Mouse (Mus musculus) activated CD4-positive, CD25-positive, alpha-beta regulatory T cell, adult 9 weeks (primary cell): ENCODE results near the gene Olfr615. TPM values are rescaled to one million over a fixed set of nuclear protein-coding genes. Genes with fewer than 3 reads are reported as not detected.

Source experiments
- polyA plus RNA-seq: library from polyadenylated mRNA; unstranded; fragments of 100-300 nt; shearing (Covaris generic); gene quantifications from one replicate; pipeline ENCODE4 v1.2.1, GENCODE M21; 2017

The Olfr615 gene
- polyA plus RNA-seq: not detected

DNA sequence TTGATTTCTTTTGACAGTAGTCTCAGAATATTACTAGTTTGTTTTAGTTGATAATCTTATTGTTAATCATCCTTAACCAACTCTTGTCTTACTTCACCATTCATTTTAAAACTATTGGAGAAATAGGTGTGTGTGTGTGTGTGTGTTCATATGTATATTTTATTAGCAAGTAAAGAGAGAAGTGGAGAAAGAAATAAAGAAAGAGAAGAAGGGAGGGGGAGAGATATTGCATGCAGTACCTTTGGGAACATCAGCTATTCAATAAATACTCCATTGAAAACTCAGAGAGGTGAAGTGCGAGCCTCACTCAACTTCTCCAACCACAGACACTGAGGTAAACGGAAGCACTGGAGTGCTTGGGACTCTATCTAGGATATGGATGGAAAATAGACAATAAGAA lies at the start of gene Olfr615:
TSS of gene Olfr615 (plus strand) at position 301 of the 400 bp plus-strand sequence.

GRCm38 (mm10) chr7:103512022-103512421 lies 43.9 kb upstream of the Olfr615 start, which contains the start of gene Olfr610:
TSS of gene Olfr610 (minus strand) at chr7:103512122.

GRCm38 (mm10) chr7:103520746-103521145 lies 35.1 kb upstream of the Olfr615 start, which contains the start of gene Olfr611:
TSS of gene Olfr611 (minus strand) at chr7:103520846.

GRCm38 (mm10) chr7:103542617-103543016 lies 13.3 kb upstream of the Olfr615 start, which contains the start of gene Olfr612:
TSS of gene Olfr612 (minus strand) at chr7:103542717.

DNA sequence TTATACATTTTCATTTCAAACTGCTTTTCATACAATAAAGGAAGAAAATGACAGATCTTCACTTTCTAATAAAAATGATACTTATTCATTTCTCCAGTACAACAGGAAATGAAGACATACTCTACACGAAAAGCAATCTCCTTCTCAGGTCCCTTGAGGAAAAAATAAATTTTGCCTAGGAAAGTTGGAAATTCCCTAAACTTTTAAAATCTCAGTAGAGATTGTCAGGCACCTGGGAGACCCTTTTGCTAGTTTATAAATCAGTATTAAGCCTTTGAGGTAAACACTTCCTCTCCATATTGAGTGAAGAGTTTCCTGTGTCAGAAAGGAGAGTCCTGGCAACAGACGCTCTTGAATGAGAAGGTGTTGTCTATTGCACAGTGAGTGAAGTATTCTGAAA lies 8.1 kb upstream of the Olfr615 start, which contains the start of gene Olfr613:
TSS of gene Olfr613 (plus strand) at position 301 of the 400 bp plus-strand sequence.

DNA sequence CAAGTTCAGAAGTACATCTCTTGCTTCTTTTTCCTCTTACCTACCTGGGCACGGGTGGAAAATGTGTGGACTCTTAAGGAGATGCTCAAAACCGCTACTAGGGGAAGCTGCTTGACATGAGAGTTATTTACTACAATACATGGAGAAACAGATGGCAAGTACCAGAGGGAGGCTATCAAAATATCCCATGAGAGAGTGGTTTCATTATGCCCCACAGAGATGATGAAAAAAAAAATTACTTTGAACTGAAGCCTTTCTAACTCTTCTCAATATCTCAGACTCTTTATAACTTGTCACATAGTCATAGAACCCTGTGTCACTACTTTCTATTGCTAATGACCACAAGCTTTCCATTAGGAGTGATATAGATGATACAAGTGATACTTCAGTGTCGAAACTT lies 13.2 kb downstream of the Olfr615 start, which contains the start of gene Olfr616:
TSS of gene Olfr616 (minus strand) at position 101 of the 400 bp plus-strand sequence.

GRCm38 (mm10) chr7:103572761-103573160 lies 16.9 kb downstream of the Olfr615 start, which contains the start of gene Olfr617:
TSS of gene Olfr617 (plus strand) at chr7:103573061.

GRCm38 (mm10) chr7:103589803-103590202 lies 33.9 kb downstream of the Olfr615 start, which contains the start of gene Olfr618:
TSS of gene Olfr618 (plus strand) at chr7:103590103.

DNA sequence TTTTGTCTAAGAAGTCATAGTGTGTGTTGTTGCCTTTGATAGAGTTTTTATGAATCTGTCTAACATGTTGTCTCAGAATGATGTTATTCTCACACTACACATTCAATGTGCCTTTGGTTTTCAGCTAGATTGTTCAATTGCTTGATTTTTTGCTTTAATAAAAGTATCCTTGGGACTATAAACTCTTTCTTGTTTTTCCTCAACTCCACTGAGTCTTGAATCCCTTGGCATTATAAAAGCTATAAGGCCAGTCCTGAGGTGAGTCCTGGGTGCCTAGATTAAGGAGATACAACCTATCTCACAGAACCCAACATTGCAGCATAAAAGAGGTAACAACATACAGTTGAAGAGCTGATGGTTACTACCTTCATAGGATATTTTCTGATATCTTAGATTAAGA lies 44.4 kb downstream of the Olfr615 start, which contains the start of gene Olfr619:
TSS of gene Olfr619 (plus strand) at position 301 of the 400 bp plus-strand sequence.

GRCm38 (mm10) chr7:103612434-103612833 lies 56.6 kb downstream of the Olfr615 start, which contains the start of gene Olfr620:
TSS of gene Olfr620 (minus strand) at chr7:103612534.

Other genes starting within 250 kb of the Olfr615 start
- not detected for gene Olfr597, start 239.8 kb upstream of the Olfr615 start, polyA plus RNA-seq
- gene Olfr598, start 232.5 kb upstream of the Olfr615 start, polyA plus RNA-seq: not detected
- gene Olfr599, start 220.2 kb upstream of the Olfr615 start, polyA plus RNA-seq: not detected
- not detected for gene Olfr600, start 206.4 kb upstream of the Olfr615 start, polyA plus RNA-seq
- gene Olfr601, start 193.4 kb upstream of the Olfr615 start, polyA plus RNA-seq: not detected
- not detected for gene Olfr603, start 169.9 kb upstream of the Olfr615 start, polyA plus RNA-seq
- gene Usp17lc, start 141.0 kb upstream of the Olfr615 start, polyA plus RNA-seq: not detected
- gene Olfr605, start 110.6 kb upstream of the Olfr615 start, polyA plus RNA-seq: not detected
- gene Olfr606, start 107.0 kb upstream of the Olfr615 start, polyA plus RNA-seq: not detected
- 0.13 TPM for gene Olfr607, start 91.9 kb upstream of the Olfr615 start, polyA plus RNA-seq
- gene Olfr608, start 86.2 kb upstream of the Olfr615 start, polyA plus RNA-seq: not detected
- not detected for gene Olfr609, start 58.0 kb upstream of the Olfr615 start, polyA plus RNA-seq
- not detected for gene Olfr610, start 44.0 kb upstream of the Olfr615 start, polyA plus RNA-seq
- not detected for gene Olfr611, start 35.2 kb upstream of the Olfr615 start, polyA plus RNA-seq
- gene Olfr612, start 13.4 kb upstream of the Olfr615 start, polyA plus RNA-seq: not detected
- 0.05 TPM for gene Olfr613, start 8.0 kb upstream of the Olfr615 start, polyA plus RNA-seq
- gene Olfr616, start 13.1 kb downstream of the Olfr615 start, polyA plus RNA-seq: not detected
- not detected for gene Olfr617, start 17.0 kb downstream of the Olfr615 start, polyA plus RNA-seq
- not detected for gene Olfr618, start 34.0 kb downstream of the Olfr615 start, polyA plus RNA-seq
- not detected for gene Olfr619, start 44.5 kb downstream of the Olfr615 start, polyA plus RNA-seq
- not detected for gene Olfr620, start 56.5 kb downstream of the Olfr615 start, polyA plus RNA-seq
- gene Olfr622, start 86.6 kb downstream of the Olfr615 start, polyA plus RNA-seq: not detected
- not detected for gene Olfr623, start 107.6 kb downstream of the Olfr615 start, polyA plus RNA-seq
- not detected for gene Olfr624, start 115.1 kb downstream of the Olfr615 start, polyA plus RNA-seq
- gene Olfr625-ps1, start 126.6 kb downstream of the Olfr615 start, polyA plus RNA-seq: not detected
- not detected for gene Olfr243, start 158.6 kb downstream of the Olfr615 start, polyA plus RNA-seq
- not detected for gene Olfr628, start 174.3 kb downstream of the Olfr615 start, polyA plus RNA-seq
- gene Olfr629, start 188.9 kb downstream of the Olfr615 start, polyA plus RNA-seq: not detected
- gene Olfr630, start 201.3 kb downstream of the Olfr615 start, polyA plus RNA-seq: not detected
- gene Olfr69, start 215.5 kb downstream of the Olfr615 start, polyA plus RNA-seq: not detected
- not detected for gene Olfr68, start 223.6 kb downstream of the Olfr615 start, polyA plus RNA-seq
- not detected for gene Olfr67, start 235.7 kb downstream of the Olfr615 start, polyA plus RNA-seq